Mouse (Mus musculus) ES-Bruce4 (cell line): Measurements from ENCODE around the gene Zp2. TPM values are rescaled to one million over a fixed set of nuclear protein-coding genes. Genes with fewer than 3 reads are reported as not detected.

Experiments used
- H3K27ac ChIP-seq: 2 replicates; pipeline ENCODE4 v1.5.1; 2012; ENCODE audit warnings: low read length, inconsistent platforms; ENCODE audit not compliant: insufficient read depth
- H3K27me3 ChIP-seq: 2 replicates; pipeline ENCODE4 v1.6.1; 2012; ENCODE audit warnings: mild to moderate bottlenecking, low read length, inconsistent platforms; ENCODE audit not compliant: control insufficient read depth, poor library complexity, insufficient read depth, severe bottlenecking
- H3K36me3 ChIP-seq: 2 replicates; pipeline ENCODE4 v1.6.1; 2012; ENCODE audit warnings: inconsistent platforms, mild to moderate bottlenecking, low read length, moderate library complexity; ENCODE audit not compliant: control insufficient read depth, poor library complexity, insufficient read depth, severe bottlenecking
- H3K4me1 ChIP-seq: one replicate; pipeline ENCODE4 v1.8.1; 2011; ENCODE audit warnings: low read length; ENCODE audit not compliant: control insufficient read depth, insufficient read depth
- H3K4me3 ChIP-seq: 2 replicates; pipeline ENCODE4 v1.5.1; 2011; ENCODE audit warnings: low read depth, mild to moderate bottlenecking, low read length
- H3K9ac ChIP-seq: 2 replicates; pipeline ENCODE4 v1.6.1; 2012; ENCODE audit warnings: low read depth, mild to moderate bottlenecking, inconsistent platforms; ENCODE audit not compliant: poor library complexity, severe bottlenecking
- H3K9me3 ChIP-seq: replicated peaks from 2 replicates; pipeline ENCODE4 v1.6.1; 2012; ENCODE audit warnings: mild to moderate bottlenecking, low read length, inconsistent platforms; ENCODE audit not compliant: control insufficient read depth, poor library complexity, insufficient read depth, severe bottlenecking
- CTCF ChIP-seq: IDR thresholded peaks from one replicate; pipeline ENCODE4 v1.8.1; 2011; ENCODE audit warnings: low read depth, low read length
- EP300 ChIP-seq: IDR thresholded peaks from 2 replicates; pipeline ENCODE4 v1.6.1; 2011; ENCODE audit warnings: low read depth, low read length; ENCODE audit not compliant: insufficient read depth
- POLR2A ChIP-seq: IDR thresholded peaks from one replicate; pipeline ENCODE4 v1.8.1; 2011; ENCODE audit warnings: low read length; ENCODE audit not compliant: insufficient read depth
- polyA plus RNA-seq: library from polyadenylated mRNA; stranded (reverse); fragments of >200 nt; gene quantifications from 2 replicates; pipeline ENCODE4 v1.2.4, GENCODE M21; 2011; ENCODE audit warnings: low read depth; ENCODE audit not compliant: missing spikeins, insufficient read depth, insufficient read length

Zp2 gene
- polyA plus RNA-seq, 1 experiment, result not detected

GRCm38 (mm10) chr7:120156841-120157409, 11.8 kb upstream of the Zp2 start:
- TF ChIP-seq POLR2A (no peak), CTCF (no peak), EP300 (no peak)
- Histone ChIP-seq H3K36me3 (no peaks in the 10 kb centered on the region), H3K9ac (no peak overlapping the region), H3K9me3 (peaks cover 3% of the 10 kb centered on the region), H3K27me3 (no peaks in the 10 kb centered on the region), H3K4me1 (peaks cover 2% of the 10 kb centered on the region), H3K27ac (peak overlapping the region; percentile 41; the same call in 1 of the 2 replicates), H3K4me3 (no peak overlapping the region)

- Histone ChIP-seq H3K27ac (no peak overlapping the region), H3K4me1 (no peaks in the 10 kb centered on the region), H3K27me3 (no peaks in the 10 kb centered on the region), H3K4me3 (no peak overlapping the region), H3K9me3 (peaks cover 3% of the 10 kb centered on the region; the same call in 1 of the 2 replicates), H3K36me3 (no peaks in the 10 kb centered on the region), H3K9ac (no peak overlapping the region)
- no peak for TF ChIP-seq POLR2A
- no peak for TF ChIP-seq EP300
- no peak for TF ChIP-seq CTCF
Observed at GRCm38 (mm10) chr7:120150898-120151297, 5.8 kb upstream of the Zp2 start.

GRCm38 (mm10) chr7:120150257-120150656, 5.2 kb upstream of the Zp2 start:
- no peaks in the 10 kb centered on the region for H3K36me3 ChIP-seq
- no peak overlapping the region for H3K9ac ChIP-seq
- H3K9me3 ChIP-seq, result no peaks in the 10 kb centered on the region; the same call in 1 of the 2 replicates
- H3K4me3 ChIP-seq, result no peak overlapping the region
- no peak for TF ChIP-seq EP300
- no peaks in the 10 kb centered on the region for H3K4me1 ChIP-seq
- H3K27ac ChIP-seq, result no peak overlapping the region
- no peaks in the 10 kb centered on the region for H3K27me3 ChIP-seq

- H3K4me1 ChIP-seq, result no peaks in the 10 kb centered on the region
- no peaks in the 10 kb centered on the region for H3K27me3 ChIP-seq
- no peaks in the 10 kb centered on the region for H3K36me3 ChIP-seq
- no peak overlapping the region for H3K27ac ChIP-seq
- H3K4me3 ChIP-seq, result no peak overlapping the region
- TF ChIP-seq POLR2A (no peak), CTCF (no peak), EP300 (no peak)
- H3K9me3 ChIP-seq, result no peaks in the 10 kb centered on the region
- no peak overlapping the region for H3K9ac ChIP-seq
Observed at GRCm38 (mm10) chr7:120142743-120143142, 2.3 kb downstream of the Zp2 start.

- H3K27ac ChIP-seq, result no peak overlapping the region
- H3K36me3 ChIP-seq, result no peaks in the 10 kb centered on the region
- no peaks in the 10 kb centered on the region for H3K9me3 ChIP-seq
- no peak overlapping the region for H3K4me3 ChIP-seq
- H3K4me1 ChIP-seq, result no peaks in the 10 kb centered on the region
- TF ChIP-seq POLR2A, result no peak
- TF ChIP-seq CTCF, result no peak
- TF ChIP-seq EP300, result no peak
- no peaks in the 10 kb centered on the region for H3K27me3 ChIP-seq
- no peak overlapping the region for H3K9ac ChIP-seq
Observed at GRCm38 (mm10) chr7:120128951-120129350, 16.1 kb downstream of the Zp2 start.

- no peaks in the 10 kb centered on the region for H3K9me3 ChIP-seq
- no peaks in the 10 kb centered on the region for H3K36me3 ChIP-seq
- no peak overlapping the region for H3K27ac ChIP-seq
- no peak overlapping the region for H3K4me3 ChIP-seq
- TF ChIP-seq CTCF (no peak), EP300 (0 out of 2 replicates have a peak, but pooled peaks have one; percentile 33), POLR2A (no peak)
- no peaks in the 10 kb centered on the region for H3K4me1 ChIP-seq
- no peak overlapping the region for H3K9ac ChIP-seq
- H3K27me3 ChIP-seq, result no peaks in the 10 kb centered on the region
Observed at GRCm38 (mm10) chr7:120127686-120128059, 17.4 kb downstream of the Zp2 start.
